Mouse (Mus musculus): Measurements from ENCODE around the gene Atp5g1.
"Not testable (repeated sequence)": the region's sequence is repeated elsewhere in the genome, so short reads cannot be mapped to it uniquely, and the experiment has no call there.

Gene Atp5g1

GRCm38 (mm10) chr11:96075509-96076220 lies at the start of gene Atp5g1:
Gene Atp5g1 (minus strand): TSS chr11:96075670.
- peak; percentile 100 for DNase-seq

GRCm38 (mm10) chr11:96124052-96124914 lies 48.8 kb upstream of the Atp5g1 start:
- DNase-seq, result no peak

GRCm38 (mm10) chr11:96122806-96123205 lies 47.3 kb upstream of the Atp5g1 start:
- not testable (repeated sequence) for DNase-seq

GRCm38 (mm10) chr11:96119401-96119800 lies 43.9 kb upstream of the Atp5g1 start:
- no peak for DNase-seq

- not testable (repeated sequence) for DNase-seq
Measured at GRCm38 (mm10) chr11:96116925-96117324, 41.5 kb upstream of the Atp5g1 start.

GRCm38 (mm10) chr11:96116116-96116515 lies 40.6 kb upstream of the Atp5g1 start:
- DNase-seq, result no peak

GRCm38 (mm10) chr11:96115416-96115815 lies 39.9 kb upstream of the Atp5g1 start:
- DNase-seq, result no peak

- no peak for DNase-seq
Measured at GRCm38 (mm10) chr11:96114077-96114476, 38.6 kb upstream of the Atp5g1 start.

- DNase-seq, result no peak
Measured at GRCm38 (mm10) chr11:96111751-96112150, 36.3 kb upstream of the Atp5g1 start, which contains the start of gene Calcoco2. Gene Calcoco2 (minus strand): TSS chr11:96111964.

GRCm38 (mm10) chr11:96110950-96111349 lies 35.5 kb upstream of the Atp5g1 start:
- DNase-seq, result not testable (repeated sequence)

- no peak for DNase-seq
Measured at GRCm38 (mm10) chr11:96108376-96108775, 32.9 kb upstream of the Atp5g1 start.

GRCm38 (mm10) chr11:96093361-96093760 lies 17.9 kb upstream of the Atp5g1 start:
- DNase-seq, result no peak

- DNase-seq, result no peak
Measured at GRCm38 (mm10) chr11:96092674-96093291, 17.3 kb upstream of the Atp5g1 start.

- DNase-seq, result no peak
Measured at GRCm38 (mm10) chr11:96091073-96091472, 15.6 kb upstream of the Atp5g1 start.

- no peak for DNase-seq
Measured at GRCm38 (mm10) chr11:96087981-96088380, 12.5 kb upstream of the Atp5g1 start.

GRCm38 (mm10) chr11:96082682-96083081 lies 7.2 kb upstream of the Atp5g1 start:
- no peak for DNase-seq

GRCm38 (mm10) chr11:96080736-96081135 lies 5.3 kb upstream of the Atp5g1 start:
- DNase-seq, result no peak

GRCm38 (mm10) chr11:96076221-96077105 lies 993 bp upstream of the Atp5g1 start:
- peak; percentile 51 for DNase-seq

GRCm38 (mm10) chr11:96075177-96075508 lies 327 bp downstream of the Atp5g1 start:
- no peak for DNase-seq

GRCm38 (mm10) chr11:96074351-96075176 lies 906 bp downstream of the Atp5g1 start:
- peak; percentile 67 for DNase-seq

GRCm38 (mm10) chr11:96073295-96073993 lies 2.0 kb downstream of the Atp5g1 start:
- peak; percentile 51 for DNase-seq

All from cerebellum, adult 11-12 months (tissue).